Mouse (Mus musculus): ENCODE results near the gene 1110065P20Rik. TPM values are rescaled to one million over a fixed set of nuclear protein-coding genes. Genes with fewer than 3 reads are reported as not detected.

Gene 1110065P20Rik
- 37.8 and 43.6 TPM in 2 replicates for polyA plus RNA-seq (2012; rRNA removed)

DNA sequence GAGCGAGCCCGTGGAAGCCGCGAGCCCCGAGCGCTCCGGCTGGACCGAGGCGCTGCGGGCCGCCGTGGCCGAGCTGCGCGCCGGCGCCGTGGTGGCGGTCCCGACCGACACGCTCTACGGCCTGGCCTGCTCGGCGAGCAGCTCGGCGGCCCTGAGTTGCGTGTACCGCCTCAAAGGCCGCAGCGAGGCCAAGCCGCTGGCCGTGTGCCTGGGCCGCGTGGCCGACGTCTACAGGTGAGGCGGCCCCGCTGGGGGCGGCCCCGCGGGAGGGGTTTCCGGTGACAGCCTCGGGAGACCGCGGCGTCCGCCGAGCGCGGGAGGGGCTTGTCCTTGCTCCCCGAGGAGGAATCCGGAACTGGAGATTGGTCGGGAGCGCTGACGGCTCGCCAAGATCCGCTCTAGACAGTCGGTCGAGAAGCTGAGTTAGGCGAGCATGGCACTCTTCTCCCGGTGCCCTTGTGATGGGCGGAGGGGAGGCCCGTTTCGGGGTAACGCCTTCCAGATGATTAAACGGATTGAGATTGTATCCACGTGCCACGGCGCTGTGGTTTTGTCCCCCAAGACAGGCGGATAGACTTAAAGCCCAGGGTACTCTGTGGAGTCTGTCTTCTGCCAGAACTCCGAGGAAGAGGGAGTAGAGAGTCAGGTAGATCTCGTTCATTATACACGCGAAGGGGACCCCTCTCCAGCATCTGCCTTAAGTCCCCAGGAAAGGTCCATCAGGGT lies at the start of gene 1110065P20Rik:
1110065P20Rik (minus strand) TSS at position 264 of the 726 bp plus-strand sequence.
- under 1% methylated on average over 75 of the region's 75 CpGs for WGBS
- peak; percentile 75 for DNase-seq
- TF ChIP-seq POLR2A (IDR thresholded peaks at IDR 0.05; ENCODE audit: borderline replicate concordance, extremely low read depth, low read depth, low read length), result no peak
- TF ChIP-seq CTCF (IDR thresholded peaks at IDR 0.05; ENCODE audit: insufficient read depth, low read length), result no peak
- H3K4me3 ChIP-seq (replicated peaks; ENCODE audit: extremely low read depth, low read depth, low read length), result peak within 1 kb of the TSS; percentile 69
- peaks cover 13% of the 10 kb centered on the region for H3K4me1 ChIP-seq (ENCODE audit: control insufficient read depth, insufficient read depth, low read length)

DNA sequence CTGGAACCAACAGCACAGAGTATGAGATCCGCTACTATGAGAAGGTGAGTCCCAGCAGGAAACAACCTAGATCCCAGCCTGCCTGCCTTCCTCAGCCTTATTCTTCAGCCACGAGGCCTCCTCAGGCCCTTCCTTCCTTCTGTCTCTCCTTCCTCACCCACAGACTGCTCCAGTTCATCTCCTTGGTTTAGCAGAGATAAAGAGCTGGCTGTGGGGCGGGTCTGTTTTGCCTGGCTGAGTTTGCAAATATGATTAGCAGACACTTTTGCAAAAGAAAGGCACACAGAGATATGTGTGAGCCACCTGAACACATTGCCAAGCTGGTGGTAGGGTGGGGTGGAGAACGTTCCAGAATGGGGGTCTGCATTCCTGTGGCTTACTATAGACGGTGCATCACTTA lies 48.9 kb upstream of the 1110065P20Rik start:
- 45% methylated on average over 5 of the region's 5 CpGs for WGBS
- Histone ChIP-seq H3K4me3 (replicated peaks; ENCODE audit: extremely low read depth, low read depth, low read length) (no peak overlapping the region), H3K4me1 (ENCODE audit: control insufficient read depth, insufficient read depth, low read length) (no peaks in the 10 kb centered on the region)
- TF ChIP-seq CTCF (IDR thresholded peaks at IDR 0.05; ENCODE audit: insufficient read depth, low read length), result no peak
- TF ChIP-seq POLR2A (IDR thresholded peaks at IDR 0.05; ENCODE audit: borderline replicate concordance, extremely low read depth, low read depth, low read length), result no peak
- no peak for DNase-seq

- WGBS, result 60% methylated on average over 10 of the region's 10 CpGs
- Histone ChIP-seq H3K4me3 (replicated peaks; ENCODE audit: extremely low read depth, low read depth, low read length) (no peak overlapping the region), H3K4me1 (ENCODE audit: control insufficient read depth, insufficient read depth, low read length) (no peaks in the 10 kb centered on the region)
- TF ChIP-seq POLR2A (IDR thresholded peaks at IDR 0.05; ENCODE audit: borderline replicate concordance, extremely low read depth, low read depth, low read length) (no peak), CTCF (IDR thresholded peaks at IDR 0.05; ENCODE audit: insufficient read depth, low read length) (no peak)
- no peak for DNase-seq
Measured at GRCm38 (mm10) chr4:124898428-124898827, 47.4 kb upstream of the 1110065P20Rik start.

- Histone ChIP-seq H3K4me3 (replicated peaks; ENCODE audit: extremely low read depth, low read depth, low read length) (no peak overlapping the region), H3K4me1 (ENCODE audit: control insufficient read depth, insufficient read depth, low read length) (no peaks in the 10 kb centered on the region)
- TF ChIP-seq CTCF (IDR thresholded peaks at IDR 0.05; ENCODE audit: insufficient read depth, low read length) (no peak), POLR2A (IDR thresholded peaks at IDR 0.05; ENCODE audit: borderline replicate concordance, extremely low read depth, low read depth, low read length) (no peak)
- WGBS, result 3% methylated on average over 83 of the region's 83 CpGs
- DNase-seq, result no peak
Measured at GRCm38 (mm10) chr4:124894508-124895428, 43.8 kb upstream of the 1110065P20Rik start.

- 39% methylated on average over 6 of the region's 6 CpGs for WGBS
- TF ChIP-seq POLR2A (IDR thresholded peaks at IDR 0.05; ENCODE audit: borderline replicate concordance, extremely low read depth, low read depth, low read length) (no peak), CTCF (IDR thresholded peaks at IDR 0.05; ENCODE audit: insufficient read depth, low read length) (no peak)
- no peak for DNase-seq
- Histone ChIP-seq H3K4me1 (ENCODE audit: control insufficient read depth, insufficient read depth, low read length) (no peaks in the 10 kb centered on the region), H3K4me3 (replicated peaks; ENCODE audit: extremely low read depth, low read depth, low read length) (no peak overlapping the region)
Measured at GRCm38 (mm10) chr4:124893769-124894168, 42.8 kb upstream of the 1110065P20Rik start.

DNA sequence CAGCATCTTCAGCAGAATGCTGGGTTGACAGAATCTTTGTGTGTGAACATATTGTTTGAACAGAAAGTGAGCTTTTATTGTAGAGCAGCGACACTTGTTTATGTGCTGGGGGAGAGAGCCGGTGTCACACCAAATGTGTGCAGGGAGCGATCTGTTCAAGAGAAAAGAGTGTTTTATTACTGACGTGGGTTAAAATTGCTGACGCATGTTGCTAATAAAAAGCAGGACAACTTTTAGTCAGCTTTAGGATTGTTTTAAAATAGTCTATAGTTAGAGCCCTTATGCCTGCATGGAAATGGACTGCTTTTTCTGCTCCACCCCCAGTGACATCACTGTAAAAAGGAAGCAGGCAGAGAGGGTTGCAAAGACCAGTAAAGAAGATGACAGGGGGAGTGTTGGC lies 39.8 kb upstream of the 1110065P20Rik start:
- Histone ChIP-seq H3K4me3 (replicated peaks; ENCODE audit: extremely low read depth, low read depth, low read length) (no peak overlapping the region), H3K4me1 (ENCODE audit: control insufficient read depth, insufficient read depth, low read length) (no peaks in the 10 kb centered on the region)
- no peak for DNase-seq
- WGBS, result 78% methylated on average over 5 of the region's 5 CpGs
- TF ChIP-seq POLR2A (IDR thresholded peaks at IDR 0.05; ENCODE audit: borderline replicate concordance, extremely low read depth, low read depth, low read length), result no peak
- no peak for TF ChIP-seq CTCF (IDR thresholded peaks at IDR 0.05; ENCODE audit: insufficient read depth, low read length)

DNA sequence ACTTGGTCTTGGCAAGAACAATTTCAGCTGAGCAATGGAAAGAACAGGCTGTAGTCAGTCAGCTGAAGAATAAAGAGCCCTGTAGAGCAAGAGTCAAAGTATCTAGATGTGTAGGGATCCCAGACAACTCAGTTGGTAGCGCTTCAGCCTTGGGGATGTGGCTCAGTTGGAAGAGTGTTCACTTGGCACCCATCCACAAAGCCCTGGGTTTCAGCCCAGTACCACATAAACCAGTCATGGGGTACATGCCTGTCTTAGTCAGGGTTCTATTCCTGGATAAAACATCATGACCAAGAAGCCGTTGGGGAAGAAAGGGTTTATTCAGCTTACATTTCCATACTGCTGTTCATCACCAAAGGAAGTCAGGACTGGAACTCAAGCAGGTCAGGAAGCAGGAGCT lies 38.9 kb upstream of the 1110065P20Rik start:
- Histone ChIP-seq H3K4me3 (replicated peaks; ENCODE audit: extremely low read depth, low read depth, low read length) (no peak overlapping the region), H3K4me1 (ENCODE audit: control insufficient read depth, insufficient read depth, low read length) (no peaks in the 10 kb centered on the region)
- DNase-seq, result no peak
- TF ChIP-seq CTCF (IDR thresholded peaks at IDR 0.05; ENCODE audit: insufficient read depth, low read length) (no peak), POLR2A (IDR thresholded peaks at IDR 0.05; ENCODE audit: borderline replicate concordance, extremely low read depth, low read depth, low read length) (no peak)
- WGBS, result 74% methylated on average over 2 of the region's 2 CpGs

DNA sequence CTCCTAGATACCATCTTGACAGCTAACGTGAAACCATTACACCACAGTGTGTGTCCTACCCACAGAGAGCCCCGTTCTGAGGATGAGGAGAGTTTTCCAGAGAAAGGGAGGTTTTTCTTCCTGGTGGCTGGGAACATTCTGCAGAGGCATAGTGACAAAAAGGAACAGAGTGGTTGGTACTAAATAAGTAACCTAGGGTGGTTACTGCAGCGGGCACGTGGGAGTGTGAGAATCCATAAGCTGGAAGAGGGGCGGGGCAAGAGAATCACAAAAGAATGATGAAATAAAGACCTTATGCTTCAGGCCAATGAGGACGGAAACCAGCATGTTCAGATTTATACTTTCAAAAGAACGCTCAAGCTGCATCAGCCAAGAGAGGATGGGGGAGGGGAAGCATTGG lies 37.7 kb upstream of the 1110065P20Rik start:
- DNase-seq, result no peak
- 65% methylated on average over 7 of the region's 7 CpGs for WGBS
- TF ChIP-seq POLR2A (IDR thresholded peaks at IDR 0.05; ENCODE audit: borderline replicate concordance, extremely low read depth, low read depth, low read length), result no peak
- TF ChIP-seq CTCF (IDR thresholded peaks at IDR 0.05; ENCODE audit: insufficient read depth, low read length), result no peak
- Histone ChIP-seq H3K4me3 (replicated peaks; ENCODE audit: extremely low read depth, low read depth, low read length) (no peak overlapping the region), H3K4me1 (ENCODE audit: control insufficient read depth, insufficient read depth, low read length) (no peaks in the 10 kb centered on the region)

DNA sequence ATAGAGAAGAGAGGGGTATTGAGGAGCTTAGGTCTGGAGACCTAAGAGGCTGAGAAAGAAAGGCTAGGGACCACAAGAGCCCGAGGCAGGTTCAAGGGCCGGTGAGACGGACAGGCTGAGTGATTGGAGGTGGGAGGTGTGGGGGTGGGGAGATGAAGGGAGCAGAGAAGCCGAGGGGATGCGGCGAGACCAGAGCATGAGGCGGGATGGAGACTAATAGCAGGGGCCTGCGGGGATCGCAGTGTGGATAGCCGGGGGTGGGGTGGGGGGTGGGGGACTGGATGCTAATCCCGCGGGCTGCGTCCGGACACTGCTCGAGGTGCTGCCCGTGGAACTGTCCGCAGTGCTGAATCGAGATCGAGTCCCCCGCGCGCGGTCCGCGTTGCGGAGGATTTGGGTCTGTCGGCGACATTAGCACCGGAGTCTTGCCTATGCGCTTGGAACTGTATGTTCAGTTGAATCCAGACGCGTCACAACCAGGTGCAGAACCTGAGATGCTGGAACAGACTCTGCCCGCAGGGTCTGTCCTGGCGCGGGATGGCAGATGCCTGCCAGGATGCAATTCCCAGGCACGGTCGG lies 31.2 kb upstream of the 1110065P20Rik start:
- DNase-seq, result no peak
- Histone ChIP-seq H3K4me3 (replicated peaks; ENCODE audit: extremely low read depth, low read depth, low read length) (no peak overlapping the region), H3K4me1 (ENCODE audit: control insufficient read depth, insufficient read depth, low read length) (no peaks in the 10 kb centered on the region)
- TF ChIP-seq CTCF (IDR thresholded peaks at IDR 0.05; ENCODE audit: insufficient read depth, low read length), result no peak
- no peak for TF ChIP-seq POLR2A (IDR thresholded peaks at IDR 0.05; ENCODE audit: borderline replicate concordance, extremely low read depth, low read depth, low read length)
- WGBS, result 2% methylated on average over 37 of the region's 37 CpGs
